Mouse (Mus musculus) G1E (cell line): Measurements from ENCODE around the gene Pi4kb. TPM values are rescaled to one million over a fixed set of nuclear protein-coding genes. Genes with fewer than 3 reads are reported as not detected.

Experiments
- ATAC-seq: 2 replicates; pipeline ENCODE4 v1.8.0; 2016; ENCODE audit warnings: mild to moderate bottlenecking; ENCODE audit not compliant: insufficient number of reproducible peaks, poor library complexity, low FRiP score, severe bottlenecking; ENCODE audit errors: extremely low read depth
- DNase-seq: peaks from one replicate; pipeline ENCODE4 v3.0.0; 2012; ENCODE audit warnings: low spot score
- H3K27me3 ChIP-seq: 2 replicates; pipeline ENCODE4 v1.6.1; 2012; ENCODE audit warnings: mild to moderate bottlenecking, low read length, inconsistent platforms; ENCODE audit not compliant: insufficient read depth
- H3K36me3 ChIP-seq: replicated peaks from 2 replicates; pipeline ENCODE3; 2012; ENCODE audit warnings: mild to moderate bottlenecking, inconsistent platforms
- H3K4me1 ChIP-seq: 2 replicates; pipeline ENCODE4 v1.6.1; 2012; ENCODE audit warnings: low read depth, low read length, inconsistent platforms, mixed read lengths; ENCODE audit not compliant: insufficient read depth
- H3K4me3 ChIP-seq: 2 replicates; pipeline ENCODE4 v1.5.1; 2012; ENCODE audit warnings: low read depth, mild to moderate bottlenecking, inconsistent platforms, low read length, moderate library complexity, mixed read lengths
- H3K9me3 ChIP-seq: replicated peaks from 2 replicates; pipeline ENCODE4 v1.6.1; 2012; ENCODE audit warnings: inconsistent platforms
- CTCF ChIP-seq: IDR thresholded peaks from 2 replicates; pipeline ENCODE4 v1.5.1; 2012; ENCODE audit warnings: low read depth, low read length, inconsistent platforms, mixed read lengths
- GATA1 ChIP-seq: IDR thresholded peaks from 2 replicates; pipeline ENCODE4 v1.6.1; 2012; ENCODE audit warnings: borderline replicate concordance, low read length, inconsistent platforms, mixed read lengths
- GATA2 ChIP-seq: IDR thresholded peaks from 2 replicates; pipeline ENCODE4 v1.6.1; 2012; ENCODE audit warnings: low read depth, low read length, inconsistent platforms, borderline replicate concordance
- POLR2AphosphoS5 ChIP-seq: IDR thresholded peaks from 2 replicates; pipeline ENCODE4 v1.6.1; 2012; ENCODE audit warnings: low read depth, low read length, inconsistent platforms; ENCODE audit not compliant: insufficient replicate concordance
- TAL1 ChIP-seq: conservative IDR thresholded peaks from 2 replicates; pipeline ENCODE4 v1.6.1; 2012; ENCODE audit warnings: low read depth, low read length, inconsistent platforms, mixed read lengths
- polyA plus RNA-seq: library from polyadenylated mRNA; stranded (reverse); fragments of >175 nt; gene quantifications from 2 replicates; pipeline ENCODE4 v1.2.3, GENCODE M21; 2012
- total RNA-seq, 2 experiments: library from RNA; stranded (forward) in 1 of 2; stranded (reverse) in 1 of 2; fragments of 200-1000 nt in 1 of 2; fragments of >200 nt in 1 of 2; fragmentation: Nextera tagmentation in 1 of 2; gene quantifications; 2 replicates each; pipeline ENCODE4 v1.2.3; 2014 to 2017

Pi4kb gene
- total and polyA plus RNA-seq, 3 experiments = 11.7 to 70.6 (median 37.4) TPM

- Histone ChIP-seq H3K4me1 (peaks cover 34% of the 10 kb centered on the region), H3K27me3 (no peaks in the 10 kb centered on the region), H3K36me3 (peaks cover 96% of the 10 kb centered on the region), H3K9me3 (no peaks in the 10 kb centered on the region), H3K4me3 (no peak overlapping the region)
- TF ChIP-seq GATA2 = no peak
- TF ChIP-seq TAL1 = no peak
- TF ChIP-seq GATA1 = no peak
- TF ChIP-seq CTCF = no peak
- ATAC-seq (no peak), DNase-seq (no peak)
Observed at GRCm38 (mm10) chr3:95003273-95003672, 28.7 kb downstream of the Pi4kb start.

GRCm38 (mm10) chr3:95005651-95006050 is 31.1 kb downstream of the Pi4kb start:
- Histone ChIP-seq H3K4me3 (no peak overlapping the region), H3K36me3 (peaks cover 97% of the 10 kb centered on the region), H3K27me3 (no peaks in the 10 kb centered on the region), H3K4me1 (peaks cover 50% of the 10 kb centered on the region), H3K9me3 (no peaks in the 10 kb centered on the region)
- no peak for TF ChIP-seq GATA1
- no peak for TF ChIP-seq CTCF
- TF ChIP-seq POLR2AphosphoS5 = 0 out of 2 replicates have a peak, but pooled peaks have one; percentile 51
- no peak for ATAC-seq
- DNase-seq = no peak

GRCm38 (mm10) chr3:95007706-95008105 is 33.2 kb downstream of the Pi4kb start:
- TF ChIP-seq CTCF (no peak), POLR2AphosphoS5 (no peak), GATA2 (no peak), TAL1 (no peak)
- H3K9me3 ChIP-seq = no peaks in the 10 kb centered on the region
- H3K27me3 ChIP-seq = no peaks in the 10 kb centered on the region
- DNase-seq (no peak), ATAC-seq (no peak)
- peaks cover 62% of the 10 kb centered on the region for H3K4me1 ChIP-seq
- peaks cover 99% of the 10 kb centered on the region for H3K36me3 ChIP-seq
- no peak overlapping the region for H3K4me3 ChIP-seq

- no peak for TF ChIP-seq TAL1
- no peak for TF ChIP-seq CTCF
- 0 out of 2 replicates have a peak, but pooled peaks have one; percentile 40 for TF ChIP-seq POLR2AphosphoS5
- no peak for TF ChIP-seq GATA2
- H3K4me1 ChIP-seq = peaks cover 68% of the 10 kb centered on the region
- ATAC-seq (no peak), DNase-seq (no peak)
- no peak overlapping the region for H3K4me3 ChIP-seq
- no peaks in the 10 kb centered on the region for H3K27me3 ChIP-seq
- H3K9me3 ChIP-seq = no peaks in the 10 kb centered on the region
- H3K36me3 ChIP-seq = peaks cover 87% of the 10 kb centered on the region
Observed at GRCm38 (mm10) chr3:95010396-95010795, 35.9 kb downstream of the Pi4kb start.

GRCm38 (mm10) chr3:95012982-95013381 is 38.5 kb downstream of the Pi4kb start:
- Histone ChIP-seq H3K36me3 (peaks cover 61% of the 10 kb centered on the region), H3K4me1 (peaks cover 65% of the 10 kb centered on the region)
- ATAC-seq = no peak

GRCm38 (mm10) chr3:95013699-95014427 is 39.3 kb downstream of the Pi4kb start:
- H3K9me3 ChIP-seq = no peaks in the 10 kb centered on the region
- H3K27me3 ChIP-seq = no peaks in the 10 kb centered on the region
- peak; percentile 40 for DNase-seq
- H3K36me3 ChIP-seq = peaks cover 57% of the 10 kb centered on the region
- H3K4me1 ChIP-seq = peaks cover 59% of the 10 kb centered on the region
- TF ChIP-seq TAL1 = no peak
- no peak for TF ChIP-seq POLR2AphosphoS5
- TF ChIP-seq GATA2 = no peak
- no peak for TF ChIP-seq CTCF
- no peak for TF ChIP-seq GATA1
- ATAC-seq = no peak
- peak overlapping the region; percentile 78 for H3K4me3 ChIP-seq

More at GRCm38 (mm10) chr3:95012982-95013381, 38.5 kb downstream of the Pi4kb start:
- Histone ChIP-seq H3K9me3 (no peaks in the 10 kb centered on the region), H3K4me3 (no peak overlapping the region; the same call in 1 of the 2 replicates), H3K27me3 (no peaks in the 10 kb centered on the region)
- TF ChIP-seq GATA2 (no peak), TAL1 (no peak), POLR2AphosphoS5 (no peak), CTCF (no peak), GATA1 (no peak)
- DNase-seq = no peak
